ENCODE assay signal across 19 mouse cellular contexts in the genomic region with DNA sequence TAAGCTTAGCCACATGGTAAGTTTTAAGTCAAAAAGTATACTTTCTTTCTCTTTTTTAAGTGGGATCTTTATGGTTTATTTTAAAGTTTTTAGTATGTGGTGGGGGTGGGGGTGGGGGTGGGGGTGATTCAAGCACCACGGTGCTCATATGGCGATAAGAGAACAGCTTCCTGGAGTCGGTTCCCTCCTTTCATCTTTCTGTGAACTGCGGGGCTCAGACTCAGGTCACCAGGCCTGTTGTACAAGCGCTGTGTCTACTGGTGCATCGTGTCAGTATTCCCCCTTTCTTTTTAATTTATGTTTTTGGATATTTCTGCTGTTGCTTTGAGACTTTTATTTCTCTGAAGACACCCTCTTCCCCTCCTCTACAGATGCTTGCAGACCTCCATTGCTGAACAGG. TPM values are rescaled to one million over a fixed set of nuclear protein-coding genes. Genes with fewer than 3 reads are reported as not detected.
DNase-seq lines count a peak whose midpoint lies in the region; TF ChIP-seq lines count a peak whose summit lies in the region.
"Had no signal": no experiment of that assay in that cellular context is flagged by ENCODE, and none has a peak within 500 bp of the region (broad histone marks: within the 10 kb centered on the region; RNA-seq: fewer than 3 reads in every experiment).

No protein-coding gene starts in this region.

- H3K36me3 ChIP-seq in E14TG2a.4 (ENCODE audit: insufficient read depth, low read length), result no peaks in the 10 kb centered on the region
- no peaks in the 10 kb centered on the region for H3K36me3 ChIP-seq in heart, adult 2 months (ENCODE audit: control insufficient read depth, insufficient read depth, low read length)
- H3K36me3 ChIP-seq: embryonic facial prominence, embryonic 12.5 days; forebrain, embryonic 15.5 days; G1E; heart, embryonic 15.5 days; hindbrain, embryonic 13.5 days had no signal

- peak overlapping the region; percentile 33 for H3K4me3 ChIP-seq in E14TG2a.4 (replicated peaks; ENCODE audit: low read length)
- H3K4me3 ChIP-seq in heart, adult 2 months, result no peak overlapping the region
- H3K4me3 ChIP-seq: embryonic facial prominence, embryonic 12.5 days; forebrain, embryonic 15.5 days; heart, embryonic 15.5 days; hindbrain, embryonic 13.5 days had no signal

- TF ChIP-seq CTCF in E14TG2a.4 (conservative IDR thresholded peaks at IDR 0.05; ENCODE audit: low read length), result no peak
- no peak for TF ChIP-seq CTCF in heart, adult 2 months (IDR thresholded peaks at IDR 0.05)

- TF ChIP-seq POLR2A in heart, adult 2 months (IDR thresholded peaks at IDR 0.05; ENCODE audit: insufficient read depth, low read depth, low read length), result no peak

- H3K4me1 ChIP-seq in E14TG2a.4 (replicated peaks; ENCODE audit: low read depth, low read length), result peaks cover 13% of the 10 kb centered on the region
- no peaks in the 10 kb centered on the region for H3K4me1 ChIP-seq in heart, adult 2 months (ENCODE audit: control insufficient read depth, insufficient read depth, low read length)
- H3K4me1 ChIP-seq: embryonic facial prominence, embryonic 12.5 days; forebrain, embryonic 15.5 days; heart, embryonic 15.5 days; hindbrain, embryonic 13.5 days had no signal

- no peak overlapping the region for H3K9ac ChIP-seq in heart, adult 2 months (ENCODE audit: low read depth, low read length)
- H3K9ac ChIP-seq: embryonic facial prominence, embryonic 12.5 days; forebrain, embryonic 15.5 days; heart, embryonic 15.5 days; hindbrain, embryonic 13.5 days had no signal

- H3K27ac ChIP-seq in heart, adult 2 months, result no peak overlapping the region
- H3K27ac ChIP-seq: embryonic facial prominence, embryonic 12.5 days; forebrain, embryonic 15.5 days; heart, embryonic 15.5 days; hindbrain, embryonic 13.5 days; hindbrain, postnatal 0 days had no signal

- no peaks in the 10 kb centered on the region for H3K79me2 ChIP-seq in heart, adult 2 months (replicated peaks; ENCODE audit: control insufficient read depth, insufficient read depth, low read length)

- no peaks in the 10 kb centered on the region for H3K27me3 ChIP-seq in E14TG2a.4 (ENCODE audit: insufficient read depth, low read length)
- H3K27me3 ChIP-seq in heart, adult 2 months (ENCODE audit: control insufficient read depth, insufficient read depth, low read length), result no peaks in the 10 kb centered on the region
- H3K27me3 ChIP-seq: embryonic facial prominence, embryonic 12.5 days; forebrain, embryonic 15.5 days; heart, embryonic 15.5 days; hindbrain, embryonic 13.5 days had no signal

- H3K9me3 ChIP-seq in E14TG2a.4 (ENCODE audit: low read length), result peaks cover 2% of the 10 kb centered on the region
- H3K9me3 ChIP-seq: embryonic facial prominence, embryonic 12.5 days; G1E; heart, embryonic 15.5 days; hindbrain, embryonic 13.5 days had no signal

- peak; percentile 34 for DNase-seq in CD4-positive, CD25-positive, alpha-beta regulatory T cell, adult 2 months (ENCODE audit: low read depth, low spot score)
- DNase-seq in thymus, postnatal 14 days, result peak; percentile 51
- DNase-seq in adrenal gland, adult 18-20 months (ENCODE audit: low spot score in 2 of 2), result no peak
- DNase-seq in right cerebral cortex, postnatal 4 days, result no peak
- no peak for DNase-seq in heart, adult 2 months
- DNase-seq: adrenal gland, postnatal 10 days; cerebellum, adult 11-12 months; cerebellum, adult 9-10 months; cerebellum, postnatal 25 days; gastrocnemius, postnatal 10 days; heart, adult 18-20 months; heart, postnatal 14 days had no signal

- intact Hi-C loops in heart, adult 2 months (cut with DNase I), result no loop called here

- WGBS in heart, adult 2 months, result 60% methylated on average over 6 of the region's 6 CpGs

- no peak for TF ChIP-seq EP300 in heart, adult 2 months (IDR thresholded peaks at IDR 0.05; ENCODE audit: insufficient read depth, low read depth, low read length)

RNA-seq across cellular contexts. Expression of gene Actn1, which starts 38.5 kb away (rescaled TPM):
- total RNA-seq in adrenal gland, adult 18-20 months (2021), result 10 to 100 TPM; 31.2 to 43.7 TPM
- total RNA-seq in heart, adult 2 months (2021), result 10 to 100 TPM; 30.6 to 31.7 TPM
- polyA plus RNA-seq in heart, adult 2 months (2012; rRNA removed), result 29.0 and 31.1 TPM in 2 replicates

Comparison
In these comparisons a context has a peak if more than half of its experiments do, and no peak if none do; other contexts are left out.
1. DNase-seq: peak in CD4-positive, CD25-positive, alpha-beta regulatory T cell, adult 2 months (single experiment) and thymus, postnatal 14 days (single experiment); none in adrenal gland, adult 18-20 months (0 of 2), right cerebral cortex, postnatal 4 days (single experiment) and heart, adult 2 months (0 of 2).